Mouse (Mus musculus) common myeloid progenitor, adult 5-6 weeks (primary cell): ENCODE data around the gene Grk2. TPM values are rescaled to one million over a fixed set of nuclear protein-coding genes. Genes with fewer than 3 reads are reported as not detected.
A peak's percentile ranks its signal among the peaks of the same experiment; 100 is the strongest.

Experiments
- ATAC-seq: replicated peaks from 2 replicates; pipeline ENCODE4 v1.8.0; 2016; ENCODE audit warnings: low read depth, mild to moderate bottlenecking, moderate TSS enrichment, inconsistent platforms; ENCODE audit not compliant: poor library complexity, severe bottlenecking
- total RNA-seq: library from RNA; stranded (forward); fragments of 200-1000, 187-1606 nt; gene quantifications from 2 replicates; pipeline ENCODE4 v1.2.3, GENCODE M21; 2017

Gene Grk2
- total RNA-seq, 1 experiment from 2014 or later: 186 TPM

DNA sequence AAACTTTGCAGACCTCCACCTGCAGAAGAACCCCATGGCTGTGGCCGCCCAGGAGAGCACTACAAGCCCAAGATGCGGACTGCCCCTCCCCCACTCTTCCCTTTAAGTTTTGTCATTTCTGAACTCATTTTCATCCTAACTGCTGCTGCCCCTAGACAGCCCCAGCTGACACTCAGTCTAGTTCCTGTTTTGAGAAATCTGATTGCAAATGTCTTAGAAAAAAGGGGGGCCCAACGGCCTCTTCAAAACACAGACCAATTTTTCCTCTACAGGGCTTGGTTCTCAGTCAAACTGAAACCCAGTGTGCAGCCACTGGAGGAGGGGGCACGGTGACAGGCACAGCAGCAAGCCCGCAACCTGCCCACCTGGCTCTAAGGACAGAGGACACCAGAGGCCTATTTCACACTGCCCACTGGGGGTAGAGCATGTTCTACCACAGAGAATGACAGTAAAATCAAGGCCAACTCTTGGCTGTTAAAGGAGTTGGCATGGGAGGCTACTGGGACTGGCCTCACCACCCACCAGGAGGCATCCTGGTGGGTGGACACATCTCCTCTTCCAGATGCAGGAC lies 1.7 kb downstream of the Grk2 start:
- ATAC-seq: peak; percentile 16

DNA sequence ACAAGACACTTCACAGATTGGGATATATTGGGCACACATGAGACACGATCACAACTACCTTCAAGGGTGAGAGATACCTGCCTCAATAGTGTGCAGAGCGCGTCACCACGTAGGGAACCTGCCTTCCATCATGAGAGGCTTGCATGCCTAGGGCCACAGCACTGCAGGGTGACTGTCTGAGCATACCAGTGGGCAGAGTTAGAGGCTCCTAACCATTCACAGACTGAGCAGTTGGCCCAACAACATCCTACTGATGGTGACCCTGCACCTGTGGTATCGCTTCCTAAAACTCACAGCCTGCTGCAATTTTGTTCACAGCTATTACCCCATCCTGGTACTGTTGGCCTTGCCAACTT lies 2.4 kb downstream of the Grk2 start:
- ATAC-seq: no peak

DNA sequence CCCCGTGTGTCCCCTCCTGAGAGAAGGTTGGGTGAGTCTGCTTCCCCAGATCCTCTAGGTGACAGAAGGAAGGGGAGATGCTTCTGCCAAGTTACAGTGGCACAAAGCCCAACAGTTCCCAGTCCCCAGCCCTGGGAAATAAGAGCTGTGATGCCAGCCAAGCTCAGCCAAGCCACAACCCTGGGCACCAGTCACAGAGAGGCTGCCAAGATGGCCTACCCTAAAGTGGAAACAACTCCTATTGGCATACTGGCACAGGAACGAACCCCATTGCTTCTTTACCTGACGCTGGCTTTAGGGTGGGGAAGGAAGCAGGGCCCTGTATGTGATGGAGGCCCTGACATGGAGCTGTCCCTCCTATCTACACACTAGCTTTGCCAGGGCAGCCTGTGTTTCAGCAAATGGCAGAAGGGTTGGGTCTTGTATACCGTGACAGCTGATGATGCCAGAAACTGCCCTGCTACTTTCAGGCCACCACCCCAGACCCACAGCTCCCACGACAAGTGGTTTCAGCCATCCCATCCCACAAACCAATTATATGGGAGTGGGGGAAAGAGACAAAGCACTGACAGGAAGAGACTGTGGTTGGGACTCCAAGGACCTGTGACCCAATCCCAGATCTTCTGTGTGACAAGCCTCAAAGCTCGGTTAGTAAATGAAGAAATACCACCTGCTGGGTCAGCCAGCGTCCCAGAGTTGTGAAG lies 2.9 kb downstream of the Grk2 start:
- no peak for ATAC-seq

DNA sequence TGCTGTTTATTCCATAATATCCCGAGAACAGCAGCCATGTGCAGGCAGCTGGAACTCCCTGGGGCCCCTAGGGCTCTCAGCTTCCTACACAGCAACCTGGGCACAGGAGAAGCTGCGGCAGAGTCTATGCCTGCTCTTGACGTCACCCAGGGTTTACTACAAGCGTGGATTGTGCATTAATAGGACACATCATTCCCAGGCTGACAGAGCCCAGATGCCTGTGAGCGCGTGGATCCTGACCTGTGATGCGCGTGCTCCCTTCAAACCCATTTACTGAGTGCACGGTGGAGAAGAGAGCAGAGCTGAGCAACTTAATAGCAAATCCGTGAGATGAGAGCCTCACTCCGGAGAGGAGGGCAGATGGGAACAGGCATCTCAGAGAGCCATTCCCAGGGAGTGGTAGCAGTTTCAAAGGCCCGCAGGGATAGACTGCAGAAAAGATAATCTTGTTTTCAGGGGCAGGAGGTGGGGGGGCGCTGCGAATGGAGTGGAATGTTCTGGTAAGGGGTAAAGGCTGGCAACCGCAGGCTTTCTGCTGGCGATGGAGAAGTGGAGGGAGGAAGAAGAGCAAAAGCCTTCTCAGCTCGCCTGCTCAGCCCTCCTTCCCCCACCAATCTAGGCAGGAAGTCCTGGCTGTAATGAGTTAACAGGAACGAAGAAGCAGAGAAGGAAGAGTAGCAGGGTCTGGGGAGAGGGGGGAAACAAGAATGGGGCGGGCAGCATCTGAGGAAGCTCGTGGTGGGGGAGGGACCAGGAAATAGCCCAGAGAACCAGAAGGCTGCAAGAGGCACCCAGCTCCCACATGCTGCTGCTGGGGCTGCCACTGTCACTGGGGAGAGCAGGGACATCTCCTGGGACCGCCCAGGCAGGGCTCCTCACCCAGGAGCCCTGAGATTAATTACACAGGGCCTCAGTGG lies 4.0 kb downstream of the Grk2 start:
- peak; percentile 46 for ATAC-seq

DNA sequence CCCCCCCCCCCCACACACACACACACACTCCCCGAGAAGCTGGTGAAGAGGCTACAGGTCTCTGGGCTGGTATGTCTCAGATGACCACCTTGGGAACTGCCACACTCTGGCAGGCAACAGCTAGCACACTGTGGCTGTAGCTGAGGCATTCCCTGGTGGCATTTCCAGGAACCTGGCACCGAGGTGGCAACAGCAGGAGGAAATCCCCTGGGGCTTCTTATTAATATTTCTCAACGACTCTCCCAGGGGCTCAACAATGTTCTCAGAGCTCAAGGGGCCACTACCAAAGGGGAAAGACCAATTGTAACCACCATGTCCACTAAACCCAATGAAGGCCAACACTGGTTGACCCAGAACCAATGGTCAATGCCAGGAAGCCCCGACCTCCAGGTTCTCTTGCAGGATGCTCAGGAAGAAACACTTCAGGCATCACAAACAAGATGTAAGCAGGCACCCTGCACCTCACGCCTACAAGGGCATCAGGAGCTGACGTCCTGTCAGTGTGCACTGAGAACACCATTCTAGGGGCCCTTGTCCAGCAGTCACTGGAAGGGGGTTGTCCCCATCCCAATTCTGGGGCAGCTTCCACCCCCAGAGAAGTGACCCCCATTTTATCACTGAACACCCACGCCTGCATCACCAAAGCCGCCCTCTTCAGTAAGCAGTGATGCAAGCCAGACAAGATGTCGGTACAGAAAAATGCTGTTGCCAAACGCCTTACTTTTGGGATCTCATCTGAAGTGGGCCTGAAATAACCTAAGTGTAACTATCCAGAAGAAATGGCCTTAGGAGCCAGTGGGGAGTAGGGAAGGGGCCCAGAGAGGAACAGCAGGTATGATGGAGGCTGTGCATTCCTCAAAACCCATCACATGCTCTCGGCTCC lies 4.9 kb downstream of the Grk2 start:
- ATAC-seq: no peak

DNA sequence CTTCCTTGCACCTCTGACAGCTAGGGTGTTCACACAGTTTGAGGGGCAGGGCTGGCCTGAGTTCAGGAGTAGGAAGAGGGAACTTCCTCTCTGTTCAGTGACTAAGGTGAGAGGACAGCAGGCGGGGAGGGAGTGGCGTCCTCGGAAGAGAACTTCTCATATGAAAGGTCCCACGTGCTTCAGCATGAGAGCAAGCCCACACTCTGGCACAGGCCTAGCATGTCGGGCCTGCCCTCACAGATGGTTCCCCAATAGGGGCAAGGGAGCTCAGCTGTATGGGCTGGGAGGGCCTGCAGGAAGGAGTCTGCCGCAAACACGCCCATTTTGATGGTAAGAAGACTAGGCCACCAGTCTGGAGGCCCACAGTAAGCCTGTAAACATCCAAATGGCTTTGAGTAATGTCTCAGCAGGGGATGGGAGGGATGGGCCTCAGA lies 5.7 kb downstream of the Grk2 start:
- peak; percentile 71 for ATAC-seq

DNA sequence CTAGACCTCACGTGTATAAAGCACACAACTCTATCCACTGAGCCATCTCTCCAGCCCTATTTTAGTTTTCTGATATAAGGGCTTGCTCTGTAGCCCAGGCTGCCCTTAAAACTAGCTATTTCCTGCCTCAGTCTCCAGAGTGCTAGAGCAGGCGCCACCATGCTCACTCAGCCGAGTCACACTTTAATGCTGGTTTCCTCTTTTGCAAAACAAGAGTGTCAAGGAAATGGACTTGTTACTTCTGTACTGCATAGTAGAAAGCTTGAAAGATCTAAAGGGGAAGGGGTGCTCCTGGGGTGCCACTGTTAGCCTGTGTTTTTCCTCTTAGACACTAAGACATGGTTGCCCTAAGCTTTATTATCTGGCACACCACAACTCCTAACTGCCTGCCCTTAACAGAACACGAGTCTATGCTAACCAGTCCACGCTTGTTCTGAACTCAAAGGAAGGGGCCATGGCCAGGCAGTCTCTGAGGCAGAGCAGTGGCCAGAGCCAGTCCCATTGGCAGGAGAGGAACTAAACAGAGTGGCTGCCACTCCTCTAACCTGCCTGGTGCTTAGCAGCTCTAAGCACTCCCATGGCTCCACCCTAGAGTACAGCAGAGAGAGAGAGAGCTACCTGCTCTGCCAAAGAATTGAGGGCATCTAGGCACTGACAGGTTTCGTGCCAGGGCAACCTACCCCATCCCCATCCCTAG lies 6.3 kb downstream of the Grk2 start:
- peak; percentile 4; the same call in 1 of the 2 replicates for ATAC-seq

DNA sequence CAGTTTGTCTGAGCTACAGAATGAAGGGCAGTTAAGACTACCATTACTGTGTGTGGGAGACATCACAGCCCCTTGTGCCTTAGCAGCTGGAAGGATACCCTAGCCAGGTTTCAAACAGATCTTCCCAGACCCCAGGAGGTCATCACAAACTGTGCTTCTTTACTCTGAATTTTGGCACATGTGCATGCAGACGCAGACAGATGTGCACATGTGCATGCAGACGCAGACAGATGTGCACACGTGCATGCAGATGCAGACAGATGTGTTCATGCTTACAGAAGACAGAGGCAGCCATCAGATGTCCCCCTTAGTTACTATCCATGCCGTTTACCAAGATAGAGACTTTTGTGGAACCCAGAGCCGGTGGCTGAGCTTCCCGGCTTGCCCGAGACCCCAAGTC lies 6.9 kb downstream of the Grk2 start:
- ATAC-seq: no peak

DNA sequence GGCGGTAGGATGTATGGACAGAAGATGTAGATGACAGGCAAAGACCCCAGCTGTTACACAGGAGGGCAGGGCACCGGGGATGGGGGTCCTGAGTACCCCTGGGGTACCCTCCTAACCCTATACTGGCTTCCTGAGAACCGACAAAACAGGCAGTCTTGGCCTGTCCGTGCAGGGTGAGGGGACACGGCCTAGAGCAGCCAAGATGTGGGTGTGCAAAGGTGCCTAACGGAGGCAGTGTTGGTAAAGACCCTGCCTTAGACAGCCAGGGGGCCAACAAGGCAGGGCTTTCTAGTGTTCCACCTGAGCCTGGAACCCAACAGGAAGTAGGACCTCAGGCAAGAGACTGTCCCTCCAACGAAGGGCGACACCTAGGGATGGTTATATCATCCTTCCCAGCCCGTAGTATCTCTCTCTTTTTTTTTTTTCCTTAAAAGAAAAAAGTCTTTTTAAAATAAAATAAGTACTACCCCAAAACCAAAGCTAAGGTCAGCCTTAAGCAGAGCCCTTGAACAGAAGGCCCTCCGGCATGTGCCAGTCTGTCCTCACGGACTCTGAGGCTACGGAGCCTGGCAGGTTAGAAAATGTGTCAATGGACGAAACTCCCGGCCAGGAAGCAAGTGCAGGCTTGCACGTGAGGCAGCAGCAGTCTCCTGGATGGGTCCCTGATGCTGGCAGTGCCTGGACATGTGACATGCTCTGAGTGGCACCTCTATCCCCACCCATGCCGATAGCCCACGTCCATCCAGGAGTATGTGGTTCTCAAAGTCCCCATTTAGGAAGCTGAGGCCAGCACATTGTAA lies 7.5 kb downstream of the Grk2 start:
- ATAC-seq: no peak

DNA sequence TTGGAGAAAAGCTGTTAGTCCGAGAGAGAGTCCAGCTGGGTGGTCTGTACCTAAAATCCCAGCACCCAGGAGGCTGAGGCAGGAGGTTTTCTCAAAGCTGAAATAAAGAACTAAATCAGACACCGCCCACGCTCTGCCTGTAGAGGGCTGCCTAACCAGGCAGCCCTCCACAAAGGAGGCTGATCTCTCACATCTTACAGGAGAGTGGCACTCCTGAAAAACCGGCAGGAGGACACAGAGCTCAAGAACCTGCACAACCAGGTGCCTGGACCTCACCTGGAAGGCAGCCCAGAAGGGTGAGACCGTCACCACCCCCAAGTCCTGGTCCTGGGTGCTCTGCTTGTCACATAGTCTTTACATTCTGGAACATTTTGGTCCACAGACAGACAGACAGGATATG lies 8.2 kb downstream of the Grk2 start:
- ATAC-seq: no peak

DNA sequence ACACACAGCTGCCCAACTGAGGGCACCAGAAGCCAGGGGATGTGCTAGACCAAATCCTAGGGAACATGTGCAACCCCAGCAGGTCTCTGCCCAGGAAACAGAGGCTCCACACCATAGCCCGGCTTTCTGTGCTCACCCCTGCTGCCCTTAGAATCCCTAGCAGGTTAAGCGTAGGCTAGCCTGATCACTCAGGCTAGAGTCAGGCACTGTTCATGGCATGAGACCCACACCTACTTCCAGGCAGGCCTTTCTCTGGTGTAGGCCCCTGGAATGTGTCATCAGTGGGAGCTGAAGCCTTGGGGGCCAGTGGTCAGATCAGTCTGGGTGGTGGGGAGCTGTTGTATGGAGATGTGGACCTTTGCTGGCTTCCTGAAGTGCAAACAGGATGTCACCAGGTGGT lies 9.4 kb downstream of the Grk2 start:
- no peak for ATAC-seq

DNA sequence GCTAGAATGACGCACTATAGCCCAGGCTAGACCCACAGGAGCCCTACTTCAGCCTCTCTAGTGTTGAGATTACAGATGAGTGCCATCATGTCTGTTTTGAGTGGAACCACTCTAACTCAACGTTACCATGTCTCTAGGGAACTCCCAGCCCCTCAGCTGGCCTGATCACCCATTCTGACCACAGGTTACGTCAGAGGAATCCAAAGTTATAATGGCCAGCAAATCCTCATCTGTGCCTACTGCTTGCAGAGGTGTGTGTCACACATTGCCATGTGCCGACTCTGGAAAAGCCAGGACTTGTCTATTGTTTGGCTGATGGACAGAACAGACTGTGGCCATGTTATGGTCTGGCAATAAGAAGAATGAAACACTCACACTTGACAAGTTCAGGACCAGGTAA lies 10.6 kb downstream of the Grk2 start:
- ATAC-seq: no peak

DNA sequence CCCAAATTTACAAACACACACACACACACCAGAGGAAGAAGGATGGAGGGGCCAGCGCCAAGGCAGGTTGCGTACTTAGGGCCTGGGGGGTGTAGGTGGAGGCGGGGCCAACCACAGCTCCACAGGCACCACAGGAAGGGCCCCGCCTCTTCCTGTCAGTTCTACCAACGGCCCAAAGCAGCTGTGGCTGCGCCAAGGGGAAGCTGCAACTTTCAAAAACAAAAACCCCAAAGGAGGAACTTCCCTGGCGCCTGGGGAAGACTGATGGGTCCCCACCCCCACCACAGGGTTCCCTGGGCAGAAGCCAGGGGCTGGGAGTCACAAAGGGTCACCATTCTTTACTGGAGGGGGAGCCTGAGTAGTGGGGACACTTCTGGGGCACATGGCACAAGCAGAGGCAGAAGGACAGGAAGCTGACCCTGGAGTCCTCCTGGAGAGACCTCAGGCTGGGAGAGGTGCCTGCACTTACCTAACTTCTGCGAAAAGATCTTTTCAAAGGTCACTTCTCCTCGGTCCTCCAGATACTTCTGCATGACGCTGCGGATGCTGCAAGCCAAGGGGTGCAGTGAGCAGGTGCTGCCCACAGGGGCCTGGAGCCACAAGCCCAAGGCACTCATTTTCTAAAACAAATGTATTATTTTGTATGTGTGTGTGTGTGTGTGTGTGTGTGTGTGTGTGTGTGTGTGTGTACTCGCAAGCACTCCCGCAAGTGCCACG lies 11.5 kb downstream of the Grk2 start:
- peak; percentile 87 for ATAC-seq

DNA sequence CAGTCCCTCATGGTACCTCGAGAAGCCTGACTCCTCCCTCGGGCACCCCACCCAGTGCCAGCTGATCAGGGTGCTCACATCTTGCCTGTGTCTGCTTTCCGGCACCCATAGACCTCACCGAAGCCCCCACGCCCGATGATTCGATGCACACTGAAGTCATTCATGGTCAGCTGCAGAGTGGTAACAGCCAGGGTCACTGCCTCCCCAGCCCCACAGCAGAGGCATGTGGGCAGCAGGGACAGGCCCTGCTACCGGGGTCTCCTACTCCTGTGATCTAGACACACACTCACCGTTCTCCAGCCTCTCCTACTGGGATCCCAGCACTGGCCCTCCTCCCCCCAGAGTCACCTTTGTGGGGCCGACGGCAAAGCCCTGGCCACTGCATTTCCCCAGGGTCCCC lies 14.9 kb downstream of the Grk2 start:
- no peak for ATAC-seq

DNA sequence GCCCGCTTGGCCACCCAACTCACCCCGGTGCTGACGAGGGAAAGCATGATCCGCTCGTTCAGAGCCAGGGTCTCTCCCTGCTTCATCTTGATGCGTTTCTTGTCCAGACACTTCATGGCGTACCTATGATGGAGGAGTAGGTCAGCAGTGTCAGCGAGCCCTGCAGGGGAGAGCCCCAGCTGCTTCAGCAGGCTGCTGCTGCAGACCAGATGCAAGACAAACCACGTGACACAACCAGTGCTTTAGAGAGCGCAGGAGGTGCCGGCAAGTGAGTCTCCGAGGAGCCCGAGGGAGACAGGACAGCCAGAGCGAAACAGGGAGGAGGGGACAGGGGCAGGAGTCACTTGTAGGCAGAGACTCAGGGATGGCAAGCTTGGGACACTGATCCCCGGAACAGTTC lies 15.3 kb downstream of the Grk2 start:
- no peak for ATAC-seq

DNA sequence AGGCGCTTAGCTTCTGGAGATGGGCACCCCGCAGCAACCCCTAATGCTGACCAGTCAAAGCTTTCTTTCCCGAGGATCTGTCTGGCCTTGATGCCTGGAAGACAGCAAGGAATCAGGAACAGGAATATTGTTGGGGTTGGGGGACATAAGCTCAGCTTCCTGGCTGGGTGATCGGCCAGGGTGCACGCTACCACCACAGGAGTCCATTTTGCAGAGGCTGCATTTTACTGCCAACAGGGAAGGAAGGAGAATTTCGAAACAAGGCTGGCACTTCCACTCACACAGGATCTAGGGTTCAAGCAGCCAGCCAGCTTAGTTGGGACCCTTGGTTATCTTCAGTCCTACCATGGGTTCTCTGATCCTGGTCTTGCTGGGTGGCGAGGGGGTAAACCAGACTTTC lies 22.4 kb downstream of the Grk2 start:
- ATAC-seq: no peak

DNA sequence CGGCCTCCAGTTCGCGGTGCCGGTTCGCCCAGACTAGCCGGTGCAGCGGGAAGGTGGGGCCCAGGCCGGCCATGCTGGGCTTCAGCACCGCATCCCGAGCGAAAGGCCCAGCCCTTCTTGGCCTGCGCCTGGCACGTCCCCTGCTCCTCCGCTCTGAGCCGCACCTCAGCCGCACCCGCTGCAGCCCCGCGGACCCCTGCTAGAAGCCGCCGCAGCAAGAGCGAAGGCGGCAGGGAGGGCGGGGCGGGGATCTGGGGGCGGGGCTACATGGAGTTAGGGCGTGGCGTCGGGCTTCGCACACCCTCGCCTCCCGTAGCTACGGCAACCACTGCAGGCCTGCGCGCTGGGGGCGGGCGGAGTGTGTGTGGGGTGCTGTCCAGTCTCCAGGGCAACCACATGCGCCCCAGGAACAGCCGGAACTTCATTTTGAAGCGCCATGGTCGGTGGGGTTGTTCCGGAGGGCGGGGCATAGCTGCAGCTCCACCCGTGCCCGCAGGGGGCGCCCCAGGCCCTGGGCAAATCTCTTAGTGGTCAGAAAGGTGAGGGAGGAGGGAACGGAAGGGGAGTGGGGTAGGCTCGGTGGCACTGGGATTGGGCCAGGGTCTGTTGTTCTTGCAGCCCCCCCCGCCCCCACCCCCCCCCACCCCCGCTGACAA lies 23.0 kb downstream of the Grk2 start, which contains the start of gene Ankrd13d:
Gene Ankrd13d, minus strand, starts transcription at position 240 of the 656 bp plus-strand sequence.
- ATAC-seq: peak; percentile 94

DNA sequence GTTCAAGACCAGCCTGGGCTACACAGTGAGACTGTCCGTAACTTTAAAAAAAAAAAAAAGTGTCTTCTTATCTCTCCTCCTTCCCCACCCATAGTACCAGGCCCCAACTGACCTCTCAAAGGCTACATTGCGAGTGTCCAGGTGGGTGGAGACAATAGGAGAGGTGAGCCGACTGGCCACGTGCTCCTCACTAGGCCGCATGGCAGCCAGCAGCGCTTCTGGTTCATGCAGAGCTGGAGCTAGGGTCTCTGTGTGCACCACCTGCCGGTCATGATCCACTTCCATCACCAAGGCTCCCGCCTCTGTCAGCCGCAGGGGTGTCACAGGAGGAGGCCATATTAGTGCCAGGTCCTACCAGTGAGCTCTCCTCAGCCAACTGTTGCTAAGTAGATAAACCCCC lies 25.6 kb downstream of the Grk2 start:
- ATAC-seq: no peak
